Mouse (Mus musculus) cerebellum, adult 11-12 months (tissue): ENCODE measurements around the gene Spata3.

ENCODE experiments used
- DNase-seq: peaks from one replicate; pipeline ENCODE4 v3.0.0; 2022

The Spata3 gene

DNA sequence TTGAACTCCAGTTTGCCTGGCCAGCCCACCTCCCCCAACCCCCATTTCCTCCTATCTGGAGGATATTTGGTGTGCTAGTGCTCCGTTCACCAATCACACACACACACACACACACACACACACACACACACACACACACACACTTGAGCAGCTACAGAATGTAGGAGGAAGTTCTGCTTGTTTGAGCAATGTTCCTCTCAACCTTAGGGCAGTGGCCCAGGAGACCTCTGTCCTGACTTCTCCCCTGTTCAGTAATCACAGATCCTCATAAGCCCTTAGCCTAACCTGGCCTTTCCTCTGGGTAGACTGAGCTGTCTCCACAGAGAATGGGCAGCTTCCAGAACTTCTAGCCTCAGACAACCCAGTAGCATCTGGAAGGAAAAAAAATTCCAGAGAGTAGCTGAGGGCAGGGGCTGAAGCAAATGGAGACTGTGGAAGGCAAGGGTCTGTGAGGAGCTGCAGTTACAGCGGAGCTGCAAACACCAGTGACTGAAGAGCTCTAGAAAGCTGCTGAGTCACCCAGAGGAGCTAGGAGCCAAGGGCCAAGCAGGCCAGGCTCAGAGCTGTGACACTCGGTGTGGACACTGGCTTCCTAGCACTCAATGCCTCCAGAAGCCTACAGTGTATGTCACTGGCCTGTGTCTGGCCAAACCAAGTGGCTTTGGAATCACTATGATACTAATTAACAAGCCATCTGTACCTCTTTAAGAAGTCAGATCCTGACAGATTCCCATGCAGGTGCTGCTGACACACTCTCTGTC is 21.8 kb downstream of the Spata3 start:
- DNase-seq = peak; percentile 74

- no peak for DNase-seq
Observed at GRCm38 (mm10) chr1:86040131-86040530, 23.5 kb downstream of the Spata3 start.

DNA sequence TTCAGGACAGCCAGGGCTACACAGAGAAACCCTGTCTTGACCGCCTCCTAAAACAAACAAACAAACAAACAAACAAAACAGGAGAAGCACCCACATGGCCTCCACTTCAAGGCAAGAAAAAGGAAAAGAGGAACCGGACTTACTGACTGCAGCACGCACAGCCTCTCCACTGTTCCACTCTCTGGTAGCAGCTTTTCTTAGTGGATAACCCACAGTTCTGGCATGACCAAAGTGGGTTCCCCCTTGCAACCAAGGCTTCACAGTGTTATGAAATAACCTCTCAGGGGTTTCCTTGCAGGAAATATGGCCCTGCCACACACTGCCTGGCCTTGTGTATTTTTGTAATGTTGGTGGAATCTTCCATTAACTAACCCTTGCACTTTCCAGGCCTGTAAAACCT is 24.2 kb downstream of the Spata3 start:
- DNase-seq = no peak

- DNase-seq = no peak
Observed at GRCm38 (mm10) chr1:86045056-86045455, 28.4 kb downstream of the Spata3 start.

DNA sequence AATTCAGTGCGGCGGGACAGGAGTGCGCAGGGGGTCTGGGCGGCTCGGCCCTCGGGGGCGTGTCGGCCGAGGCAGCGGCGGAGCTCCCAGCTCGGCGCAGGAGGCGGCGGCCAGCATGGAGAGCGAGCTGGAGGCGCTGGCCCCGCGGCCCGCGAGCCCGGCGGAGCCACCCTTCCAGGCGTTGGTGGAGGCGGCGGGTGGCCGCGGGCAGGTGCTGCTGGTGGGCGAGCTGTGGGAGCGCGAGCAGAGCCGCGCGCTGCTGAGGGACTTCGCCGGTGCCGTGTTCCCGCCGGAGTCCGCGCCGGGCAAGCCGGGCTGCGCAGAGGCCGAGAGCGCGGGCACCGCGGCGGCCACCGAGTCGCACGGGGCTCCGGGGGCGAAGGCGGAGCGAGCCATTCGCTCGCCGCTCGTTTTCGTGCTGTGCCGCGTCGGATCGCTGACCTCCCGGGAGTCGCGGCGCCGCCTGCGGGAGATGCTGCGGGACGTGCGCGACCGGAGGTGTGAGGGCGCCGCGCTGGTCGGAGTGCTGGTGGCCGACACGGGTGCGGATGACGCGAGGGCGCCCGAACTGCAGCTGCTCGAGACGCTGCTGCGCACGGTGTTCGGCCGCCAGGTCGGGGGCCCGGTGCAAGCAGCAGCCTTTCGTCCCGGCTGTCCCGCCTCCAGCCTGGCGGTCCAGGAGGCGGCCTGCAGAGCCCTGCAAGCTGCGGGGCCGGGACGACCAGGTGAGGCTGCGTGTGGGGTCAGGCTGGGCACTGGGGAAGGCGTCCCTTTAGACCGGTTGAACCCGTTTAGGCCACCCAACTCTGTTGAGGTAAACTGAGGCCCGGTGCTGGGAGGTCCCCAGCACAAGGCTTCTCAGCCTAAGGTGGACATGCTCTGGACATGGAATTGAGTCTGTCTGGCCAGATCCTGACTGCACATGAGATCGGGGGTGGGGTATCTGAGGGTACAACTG is 29.5 kb downstream of the Spata3 start, which contains the start of gene 2810459M11Rik:
Gene 2810459M11Rik, plus strand, starts transcription at position 16 of the 958 bp plus-strand sequence.
- peak; percentile 23 for DNase-seq

DNA sequence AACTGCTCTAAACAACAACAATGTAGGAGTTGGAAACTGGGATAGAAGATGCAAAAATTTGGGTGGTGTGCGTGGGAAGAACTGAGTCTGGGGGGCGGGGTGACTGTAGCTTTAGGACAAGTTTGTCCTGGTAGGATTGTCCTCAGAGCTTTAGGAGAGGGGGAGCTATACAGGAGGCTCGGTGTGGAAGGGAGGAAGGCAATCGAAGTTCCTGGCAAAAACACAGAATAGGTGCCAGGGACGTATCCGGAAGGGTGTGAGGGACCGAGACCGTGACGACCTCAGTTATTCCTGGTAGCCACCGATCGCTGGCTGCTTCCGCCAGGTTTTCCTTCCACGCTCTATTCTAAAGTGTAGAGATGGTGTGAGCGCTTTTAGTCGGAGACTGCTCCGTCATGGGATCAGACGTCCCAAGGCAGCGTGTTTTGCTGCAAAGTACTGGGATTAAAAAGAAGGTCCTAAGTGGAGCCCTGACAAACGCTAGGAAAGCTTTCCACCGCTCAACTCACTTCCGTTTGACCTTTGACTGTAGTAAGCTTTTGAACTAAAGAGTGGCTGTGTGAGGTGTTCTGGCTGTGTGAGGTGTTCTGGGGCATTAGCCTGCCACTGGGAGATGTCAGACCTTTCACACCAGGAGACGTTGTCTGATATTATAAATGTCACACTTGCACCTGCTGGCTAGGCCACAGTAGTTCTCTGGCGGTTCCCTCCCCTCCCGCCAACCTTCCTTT is 30.4 kb downstream of the Spata3 start:
- no peak for DNase-seq

DNA sequence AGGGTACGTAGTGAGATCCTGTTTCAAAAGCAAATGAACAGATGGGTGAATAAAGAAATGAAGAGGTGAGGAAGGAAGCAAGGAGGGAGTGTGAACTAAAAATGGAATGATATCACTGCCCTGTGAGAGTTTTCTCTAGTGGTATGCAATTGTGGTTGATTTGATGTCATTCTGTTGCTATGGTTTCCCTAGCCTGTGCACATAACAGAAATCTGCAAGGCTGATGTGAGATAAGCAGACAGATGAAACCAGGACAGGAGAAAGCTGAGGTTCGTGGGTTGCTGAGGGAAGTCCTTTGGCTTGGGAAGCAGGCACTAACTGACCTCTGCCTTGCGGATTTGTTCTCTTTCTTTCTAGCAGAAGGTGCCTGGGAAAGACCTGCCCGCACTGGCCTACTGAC is 31.6 kb downstream of the Spata3 start:
- DNase-seq = no peak

GRCm38 (mm10) chr1:86048744-86049143 is 32.1 kb downstream of the Spata3 start:
- DNase-seq = no peak

- peak; percentile 70 for DNase-seq
Observed at GRCm38 (mm10) chr1:86053198-86053921, 36.7 kb downstream of the Spata3 start.

- DNase-seq = no peak
Observed at GRCm38 (mm10) chr1:86054943-86055342, 38.3 kb downstream of the Spata3 start.

DNA sequence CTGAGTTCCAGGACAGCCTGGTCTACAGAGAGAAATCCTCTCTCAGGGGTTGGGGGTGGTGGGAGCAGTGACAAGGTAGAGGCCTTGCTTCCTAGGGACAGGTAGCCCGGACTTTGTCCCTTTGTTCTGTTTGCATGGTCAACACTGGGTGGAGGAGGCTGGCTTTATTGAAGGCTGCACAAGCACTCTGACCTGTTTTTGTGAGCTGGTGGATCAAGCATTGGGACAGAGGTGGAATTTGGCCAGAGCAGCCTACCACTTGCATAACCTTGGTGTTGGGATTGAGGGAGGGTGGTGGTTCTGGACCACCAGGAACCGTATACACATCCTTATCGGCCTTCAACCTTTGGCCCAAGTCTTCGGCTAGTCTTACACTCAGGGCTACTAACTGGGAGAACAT is 39.7 kb downstream of the Spata3 start:
- no peak for DNase-seq

GRCm38 (mm10) chr1:86058856-86059769 is 42.5 kb downstream of the Spata3 start:
- peak; percentile 95 for DNase-seq

DNA sequence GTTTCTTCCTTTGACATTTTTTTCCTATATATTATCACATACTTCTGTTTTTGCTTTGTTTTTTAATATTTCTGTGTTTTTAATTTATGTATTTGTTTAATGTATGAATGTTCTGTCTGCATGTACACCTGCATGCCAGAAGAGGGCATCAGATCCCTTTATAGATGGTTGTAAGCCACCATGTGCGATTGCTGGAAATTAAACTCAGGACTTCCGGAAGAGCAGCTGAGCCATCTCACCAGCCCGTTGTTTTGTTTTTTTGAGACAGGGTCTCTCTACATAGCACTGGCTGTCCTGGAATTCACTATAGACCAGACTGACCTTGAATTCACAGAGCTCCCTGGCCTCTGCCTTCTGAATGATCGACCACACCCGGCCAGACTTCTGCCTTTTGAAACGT is 45.9 kb downstream of the Spata3 start:
- DNase-seq = no peak

- DNase-seq = peak; percentile 86
Observed at GRCm38 (mm10) chr1:86064271-86064991, 47.8 kb downstream of the Spata3 start, which contains the start of gene Psmd1. Psmd1 (plus strand) TSS chr1:86064387.

GRCm38 (mm10) chr1:86076565-86076964 is 59.9 kb downstream of the Spata3 start:
- DNase-seq = no peak
